Mouse (Mus musculus) small intestine, adult 2 months (tissue): Measurements from ENCODE around the gene Ccdc136.

Experiments used
- CTCF ChIP-seq: fragments of 200-500 bp; IDR thresholded peaks from 2 replicates; pipeline ENCODE4 v1.5.1; 2012; ENCODE audit warnings: low read depth, mild to moderate bottlenecking, control low read depth, inconsistent platforms, low read length, moderate library complexity, mixed read lengths; ENCODE audit not compliant: insufficient replicate concordance, insufficient read length; ENCODE audit errors: extremely low read depth
- POLR2A ChIP-seq: fragments of 200-500 bp; IDR thresholded peaks from 2 replicates; pipeline ENCODE4 v1.6.1; 2012; ENCODE audit warnings: low read depth, mild to moderate bottlenecking, control low read depth, inconsistent platforms, low read length, moderate library complexity

- TF ChIP-seq POLR2A = no peak
- TF ChIP-seq CTCF = no peak
These were observed 7.5 kb upstream of the Ccdc136 start for GRCm38 (mm10) chr6:29388606-29389080.
